Mouse (Mus musculus): ENCODE results near the gene Rasgef1b. TPM values are rescaled to one million over a fixed set of nuclear protein-coding genes. Genes with fewer than 3 reads are reported as not detected.

The Rasgef1b gene
- polyA plus RNA-seq, 1 experiment = 4.5 TPM

- DNase-seq = no peak
- peaks cover 2% of the 10 kb centered on the region for H3K4me1 ChIP-seq (replicated peaks; ENCODE audit: control insufficient read depth, insufficient read depth, low read length)
- WGBS = 88% methylated on average over 4 of the region's 4 CpGs
- no peak overlapping the region for H3K4me3 ChIP-seq (ENCODE audit: control insufficient read depth, insufficient read depth, low read length)
- TF ChIP-seq POLR2A (IDR thresholded peaks at IDR 0.05; ENCODE audit: control insufficient read depth, extremely low read depth, insufficient read depth, low read length, poor library complexity) (no peak), CTCF (IDR thresholded peaks at IDR 0.05; ENCODE audit: borderline replicate concordance, control insufficient read depth, extremely low read depth, insufficient read depth, low read length, poor library complexity) (no peak)
- no peaks in the 10 kb centered on the region for H3K27me3 ChIP-seq (ENCODE audit: control insufficient read depth, insufficient read depth, low read length)
- H3K36me3 ChIP-seq (ENCODE audit: control insufficient read depth, insufficient read depth, low read length) = no peaks in the 10 kb centered on the region
- no peak overlapping the region for H3K27ac ChIP-seq (ENCODE audit: control insufficient read depth, insufficient read depth, low read length)
These were observed 470.8 kb downstream of the Rasgef1b start for GRCm38 (mm10) chr5:99258003-99258500.

- TF ChIP-seq POLR2A (IDR thresholded peaks at IDR 0.05; ENCODE audit: control insufficient read depth, extremely low read depth, insufficient read depth, low read length, poor library complexity) = peak; percentile 42; the same call in 1 of the 2 replicates
- TF ChIP-seq CTCF (IDR thresholded peaks at IDR 0.05; ENCODE audit: borderline replicate concordance, control insufficient read depth, extremely low read depth, insufficient read depth, low read length, poor library complexity) = peak; percentile 72; the same call in 1 of the 2 replicates
- Histone ChIP-seq H3K36me3 (ENCODE audit: control insufficient read depth, insufficient read depth, low read length) (no peaks in the 10 kb centered on the region), H3K27ac (ENCODE audit: control insufficient read depth, insufficient read depth, low read length) (no peak overlapping the region), H3K27me3 (ENCODE audit: control insufficient read depth, insufficient read depth, low read length) (no peaks in the 10 kb centered on the region; the same call in 1 of the 2 replicates), H3K4me3 (ENCODE audit: control insufficient read depth, insufficient read depth, low read length) (peak overlapping the region; percentile 67), H3K4me1 (replicated peaks; ENCODE audit: control insufficient read depth, insufficient read depth, low read length) (peaks cover 9% of the 10 kb centered on the region)
- under 1% methylated on average over 78 of the region's 78 CpGs for WGBS
- peak; percentile 96 for DNase-seq
These were observed 476.4 kb downstream of the Rasgef1b start for GRCm38 (mm10) chr5:99252203-99253135.

- 15% methylated on average over 34 of the region's 34 CpGs for WGBS
- no peak for TF ChIP-seq POLR2A (IDR thresholded peaks at IDR 0.05; ENCODE audit: control insufficient read depth, extremely low read depth, insufficient read depth, low read length, poor library complexity)
- TF ChIP-seq CTCF (IDR thresholded peaks at IDR 0.05; ENCODE audit: borderline replicate concordance, control insufficient read depth, extremely low read depth, insufficient read depth, low read length, poor library complexity) = no peak
These were observed 477.3 kb downstream of the Rasgef1b start for GRCm38 (mm10) chr5:99251379-99252202.

GRCm38 (mm10) chr5:99250820-99251219 is 478.0 kb downstream of the Rasgef1b start:
- TF ChIP-seq POLR2A (IDR thresholded peaks at IDR 0.05; ENCODE audit: control insufficient read depth, extremely low read depth, insufficient read depth, low read length, poor library complexity) (no peak), CTCF (IDR thresholded peaks at IDR 0.05; ENCODE audit: borderline replicate concordance, control insufficient read depth, extremely low read depth, insufficient read depth, low read length, poor library complexity) (no peak)
- Histone ChIP-seq H3K4me1 (replicated peaks; ENCODE audit: control insufficient read depth, insufficient read depth, low read length) (peaks cover 9% of the 10 kb centered on the region), H3K27me3 (ENCODE audit: control insufficient read depth, insufficient read depth, low read length) (no peaks in the 10 kb centered on the region; the same call in 1 of the 2 replicates), H3K36me3 (ENCODE audit: control insufficient read depth, insufficient read depth, low read length) (no peaks in the 10 kb centered on the region), H3K27ac (ENCODE audit: control insufficient read depth, insufficient read depth, low read length) (no peak overlapping the region), H3K4me3 (ENCODE audit: control insufficient read depth, insufficient read depth, low read length) (peak overlapping the region; percentile 16; the same call in 1 of the 2 replicates)
- 56% methylated on average over 5 of the region's 5 CpGs for WGBS
- DNase-seq = no peak

More at GRCm38 (mm10) chr5:99251379-99252202, 477.3 kb downstream of the Rasgef1b start:
- no peaks in the 10 kb centered on the region; the same call in 1 of the 2 replicates for H3K27me3 ChIP-seq (ENCODE audit: control insufficient read depth, insufficient read depth, low read length)
- peaks cover 9% of the 10 kb centered on the region for H3K4me1 ChIP-seq (replicated peaks; ENCODE audit: control insufficient read depth, insufficient read depth, low read length)
- H3K27ac ChIP-seq (ENCODE audit: control insufficient read depth, insufficient read depth, low read length) = no peak overlapping the region
- H3K36me3 ChIP-seq (ENCODE audit: control insufficient read depth, insufficient read depth, low read length) = no peaks in the 10 kb centered on the region
- DNase-seq = peak; percentile 6
- H3K4me3 ChIP-seq (ENCODE audit: control insufficient read depth, insufficient read depth, low read length) = peak overlapping the region; percentile 39

- Histone ChIP-seq H3K36me3 (ENCODE audit: control insufficient read depth, insufficient read depth, low read length) (no peaks in the 10 kb centered on the region), H3K27ac (ENCODE audit: control insufficient read depth, insufficient read depth, low read length) (no peak overlapping the region), H3K27me3 (ENCODE audit: control insufficient read depth, insufficient read depth, low read length) (no peaks in the 10 kb centered on the region; the same call in 1 of the 2 replicates), H3K4me1 (replicated peaks; ENCODE audit: control insufficient read depth, insufficient read depth, low read length) (peaks cover 9% of the 10 kb centered on the region), H3K4me3 (ENCODE audit: control insufficient read depth, insufficient read depth, low read length) (no peak overlapping the region)
- DNase-seq = peak; percentile 94
- TF ChIP-seq CTCF (IDR thresholded peaks at IDR 0.05; ENCODE audit: borderline replicate concordance, control insufficient read depth, extremely low read depth, insufficient read depth, low read length, poor library complexity) (peak; percentile 83; the same call in 1 of the 2 replicates), POLR2A (IDR thresholded peaks at IDR 0.05; ENCODE audit: control insufficient read depth, extremely low read depth, insufficient read depth, low read length, poor library complexity) (no peak)
- 2% methylated on average over 7 of the region's 7 CpGs for WGBS
These were observed 480.4 kb downstream of the Rasgef1b start for GRCm38 (mm10) chr5:99248501-99248900.

GRCm38 (mm10) chr5:99247915-99248314 is 480.9 kb downstream of the Rasgef1b start:
- TF ChIP-seq POLR2A (IDR thresholded peaks at IDR 0.05; ENCODE audit: control insufficient read depth, extremely low read depth, insufficient read depth, low read length, poor library complexity) (no peak), CTCF (IDR thresholded peaks at IDR 0.05; ENCODE audit: borderline replicate concordance, control insufficient read depth, extremely low read depth, insufficient read depth, low read length, poor library complexity) (no peak)
- H3K36me3 ChIP-seq (ENCODE audit: control insufficient read depth, insufficient read depth, low read length) = no peaks in the 10 kb centered on the region
- H3K27me3 ChIP-seq (ENCODE audit: control insufficient read depth, insufficient read depth, low read length) = no peaks in the 10 kb centered on the region; the same call in 1 of the 2 replicates
- no peak overlapping the region for H3K27ac ChIP-seq (ENCODE audit: control insufficient read depth, insufficient read depth, low read length)
- no peak for DNase-seq
- H3K4me1 ChIP-seq (replicated peaks; ENCODE audit: control insufficient read depth, insufficient read depth, low read length) = peaks cover 7% of the 10 kb centered on the region
- WGBS = 96% methylated on average over 6 of the region's 6 CpGs
- H3K4me3 ChIP-seq (ENCODE audit: control insufficient read depth, insufficient read depth, low read length) = no peak overlapping the region
